In genomic region chr16:21790469-21790868, GRCm38 (mm10) we compare ENCODE assay signal across 27 mouse cellular contexts. TPM values are rescaled to one million over a fixed set of nuclear protein-coding genes. Genes with fewer than 3 reads are reported as not detected.
A peak's percentile ranks its signal among the peaks of the same experiment; 100 is the strongest.
DNase-seq lines count a peak whose midpoint lies in the region; ATAC-seq and TF ChIP-seq lines count a peak whose summit lies in the region.
"Had no signal": no experiment of that assay in that cellular context is flagged by ENCODE, and none has a peak within 500 bp of the region (broad histone marks: within the 10 kb centered on the region; RNA-seq: fewer than 3 reads in every experiment).

No protein-coding gene starts in this region.

- 0% methylated on average over 1 of the region's 1 CpGs for WGBS in heart, adult 2 months
- 13% methylated on average over 1 of the region's 1 CpGs for WGBS in heart, embryonic 10.5 days
- WGBS in kidney, embryonic 15.5 days, result 3% methylated on average over 1 of the region's 1 CpGs
- 6% methylated on average over 1 of the region's 1 CpGs for WGBS in stomach, postnatal 0 days

- TF ChIP-seq EP300 in heart, adult 2 months (IDR thresholded peaks at IDR 0.05; ENCODE audit: insufficient read depth, low read depth, low read length), result no peak
- no peak for TF ChIP-seq EP300 in stomach, postnatal 0 days (optimal IDR thresholded peaks at IDR 0.05)

- TF ChIP-seq POLR2A in heart, adult 2 months (IDR thresholded peaks at IDR 0.05; ENCODE audit: insufficient read depth, low read depth, low read length), result no peak

- H3K9ac ChIP-seq in heart, adult 2 months (ENCODE audit: low read depth, low read length), result no peak overlapping the region
- H3K9ac ChIP-seq in kidney, embryonic 15.5 days, result no peak overlapping the region
- no peak overlapping the region for H3K9ac ChIP-seq in stomach, postnatal 0 days (ENCODE audit: low read length)
- H3K9ac ChIP-seq: embryonic facial prominence, embryonic 13.5 days; forebrain, embryonic 13.5 days; midbrain, embryonic 12.5 days; neural tube, embryonic 15.5 days; stomach, embryonic 15.5 days had no signal

- DNase-seq in heart, adult 2 months, result no peak
- DNase-seq in heart, embryonic 10.5 days (ENCODE audit: low spot score), result no peak
- DNase-seq in kidney, postnatal 14 days, result peak; percentile 29
- no peak for DNase-seq in stomach, postnatal 0 days (ENCODE audit: low spot score)
- no peak for DNase-seq in left cerebral cortex, postnatal 25 days (ENCODE audit: low spot score in 2 of 2)
- DNase-seq: adrenal gland, adult 2 months; cerebellum, adult 18-20 months; cerebellum, postnatal 25 days; gastrocnemius, adult 2 months; heart, postnatal 10 days; lung, adult 18-20 months; right cerebral cortex, adult 18-20 months; right cerebral cortex, postnatal 4 days; thymus, adult 18-20 months; thymus, postnatal 4 days had no signal

- no peak overlapping the region for H3K4me3 ChIP-seq in heart, adult 2 months
- H3K4me3 ChIP-seq in heart, embryonic 10.5 days, result no peak overlapping the region
- no peak overlapping the region for H3K4me3 ChIP-seq in kidney, embryonic 15.5 days (replicated peaks)
- H3K4me3 ChIP-seq in brown adipose tissue, adult 24 weeks (ENCODE audit: insufficient read depth, low read depth, low read length), result no peak overlapping the region
- H3K4me3 ChIP-seq in stomach, postnatal 0 days (ENCODE audit: low read depth, low read length), result no peak overlapping the region
- H3K4me3 ChIP-seq: embryonic facial prominence, embryonic 13.5 days; erythroblast, embryonic 14.5 days; forebrain, embryonic 13.5 days; gastrocnemius, adult 2 months; hindbrain, embryonic 10.5 days; midbrain, embryonic 12.5 days; neural tube, embryonic 15.5 days; stomach, embryonic 15.5 days had no signal

- no peak overlapping the region for H3K27ac ChIP-seq in heart, adult 2 months
- H3K27ac ChIP-seq in heart, embryonic 10.5 days, result no peak overlapping the region
- no peak overlapping the region for H3K27ac ChIP-seq in kidney, embryonic 15.5 days
- peak overlapping the region; percentile 46; the same call in 1 of the 2 replicates for H3K27ac ChIP-seq in brown adipose tissue, adult 24 weeks (replicated peaks; ENCODE audit: low read depth, low read length)
- H3K27ac ChIP-seq in stomach, postnatal 0 days (replicated peaks), result no peak overlapping the region
- H3K27ac ChIP-seq: embryonic facial prominence, embryonic 13.5 days; forebrain, embryonic 13.5 days; gastrocnemius, adult 2 months; hindbrain, embryonic 10.5 days; midbrain, embryonic 12.5 days; neural tube, embryonic 15.5 days; stomach, embryonic 15.5 days had no signal

- TF ChIP-seq CTCF in heart, adult 2 months (IDR thresholded peaks at IDR 0.05), result peak; percentile 16; the same call in 1 of the 2 replicates
- TF ChIP-seq CTCF in stomach, postnatal 0 days (IDR thresholded peaks at IDR 0.05; ENCODE audit: low read depth), result peak; percentile 35; the same call in 1 of the 2 replicates

- no peak overlapping the region for H3K4me2 ChIP-seq in kidney, embryonic 15.5 days
- H3K4me2 ChIP-seq in stomach, postnatal 0 days (replicated peaks; ENCODE audit: low read depth), result no peak overlapping the region
- H3K4me2 ChIP-seq: embryonic facial prominence, embryonic 13.5 days; forebrain, embryonic 13.5 days; heart, embryonic 11.5 days; midbrain, embryonic 12.5 days; neural tube, embryonic 15.5 days; stomach, embryonic 15.5 days had no signal

- H3K36me3 ChIP-seq in heart, adult 2 months (ENCODE audit: control insufficient read depth, insufficient read depth, low read length), result no peaks in the 10 kb centered on the region
- no peaks in the 10 kb centered on the region for H3K36me3 ChIP-seq in heart, embryonic 10.5 days
- no peaks in the 10 kb centered on the region for H3K36me3 ChIP-seq in kidney, embryonic 15.5 days
- H3K36me3 ChIP-seq in stomach, postnatal 0 days (ENCODE audit: control insufficient read depth, insufficient read depth, low read length), result no peaks in the 10 kb centered on the region
- H3K36me3 ChIP-seq: embryonic facial prominence, embryonic 13.5 days; G1E; hindbrain, embryonic 10.5 days; midbrain, embryonic 12.5 days; neural tube, embryonic 15.5 days; stomach, embryonic 15.5 days had no signal

- ATAC-seq in kidney, embryonic 15.5 days (replicated peaks; ENCODE audit: low FRiP score), result no peak
- ATAC-seq in stomach, postnatal 0 days (ENCODE audit: low FRiP score, low TSS enrichment), result no peak
- ATAC-seq: CD4-positive, CD25-positive, alpha-beta regulatory T cell, adult 4 months; forebrain, embryonic 13.5 days had no signal

- no peaks in the 10 kb centered on the region for H3K27me3 ChIP-seq in heart, adult 2 months (ENCODE audit: control insufficient read depth, insufficient read depth, low read length)
- H3K27me3 ChIP-seq in heart, embryonic 10.5 days (ENCODE audit: insufficient read depth, poor library complexity, severe bottlenecking), result no peaks in the 10 kb centered on the region
- H3K27me3 ChIP-seq in kidney, embryonic 15.5 days, result no peaks in the 10 kb centered on the region
- no peaks in the 10 kb centered on the region for H3K27me3 ChIP-seq in stomach, postnatal 0 days (ENCODE audit: control insufficient read depth, insufficient read depth, low read length)
- H3K27me3 ChIP-seq: embryonic facial prominence, embryonic 13.5 days; forebrain, embryonic 13.5 days; neural tube, embryonic 15.5 days; stomach, embryonic 15.5 days had no signal

- H3K4me1 ChIP-seq in heart, adult 2 months (ENCODE audit: control insufficient read depth, insufficient read depth, low read length), result peaks cover 3% of the 10 kb centered on the region
- H3K4me1 ChIP-seq in heart, embryonic 10.5 days, result peaks cover 21% of the 10 kb centered on the region
- peaks cover 19% of the 10 kb centered on the region for H3K4me1 ChIP-seq in kidney, embryonic 15.5 days
- peaks cover 9% of the 10 kb centered on the region; the same call in 1 of the 2 replicates for H3K4me1 ChIP-seq in brown adipose tissue, adult 24 weeks (ENCODE audit: control insufficient read depth, insufficient read depth, insufficient read length, low read length)
- H3K4me1 ChIP-seq in stomach, postnatal 0 days (replicated peaks; ENCODE audit: control insufficient read depth, insufficient read depth), result 0 out of 2 replicates have a peak, but pooled peaks cover 2% of the 10 kb centered on the region

- intact Hi-C loops in heart, adult 2 months (cut with DNase I), result no loop called here
- intact Hi-C loops in left cerebral cortex, postnatal 25 days (cut with DNase I), result loop anchor here (5.0 kb wide), 1 partner anchor 477 kb away; the partner anchor contains the start of gene Tra2b

- no peaks in the 10 kb centered on the region for H3K79me2 ChIP-seq in heart, adult 2 months (replicated peaks; ENCODE audit: control insufficient read depth, insufficient read depth, low read length)

- no peaks in the 10 kb centered on the region for H3K9me3 ChIP-seq in heart, embryonic 10.5 days
- no peaks in the 10 kb centered on the region for H3K9me3 ChIP-seq in kidney, embryonic 15.5 days (replicated peaks)
- H3K9me3 ChIP-seq in stomach, postnatal 0 days (ENCODE audit: control insufficient read depth, low read length), result no peaks in the 10 kb centered on the region
- H3K9me3 ChIP-seq: embryonic facial prominence, embryonic 13.5 days; forebrain, embryonic 13.5 days; G1E; hindbrain, embryonic 10.5 days; midbrain, embryonic 12.5 days; neural tube, embryonic 15.5 days; stomach, embryonic 15.5 days had no signal

RNA-seq across cellular contexts. Expression of gene Ehhadh, which starts 2.9 kb away (rescaled TPM):
- total RNA-seq in heart, adult 2 months (2021), result 10 to 100 TPM; 13.6 to 16.9 TPM
- 6.6 and 10.7 TPM in 2 replicates for polyA plus RNA-seq in heart, adult 2 months (2012; rRNA removed)
- 2.3 and 3.5 TPM in 2 replicates for polyA plus RNA-seq in heart, embryonic 10.5 days (2016; fragmentation: Nextera tagmentation; extraction: Ambion mirVana)
- 3.0 and 4.0 TPM in 2 replicates for polyA plus RNA-seq in kidney, embryonic 15.5 days (2015; fragmentation: Nextera tagmentation; extraction: Ambion mirVana)
- 21.1 and 47.5 TPM in 2 replicates for polyA plus RNA-seq in brown adipose tissue, adult 24 weeks (2012; ENCODE audit: insufficient read depth, insufficient read length, missing spikeins)
- 29.0 and 30.9 TPM in 2 replicates for polyA plus RNA-seq in stomach, postnatal 0 days (2015; fragmentation: Nextera tagmentation; extraction: Ambion mirVana)
- total RNA-seq in left cerebral cortex, postnatal 25 days (2021), result 1 to 10 TPM; 1.5 to 1.7 TPM

RNA-seq across cellular contexts. Expression of gene Map3k13, which starts 3.7 kb away (rescaled TPM):
- under 1 TPM; 0.96 to 0.97 TPM for total RNA-seq in heart, adult 2 months (2021)
- polyA plus RNA-seq in heart, adult 2 months (2012; rRNA removed), result 0.62 and 1.1 TPM in 2 replicates
- 0.48 and 0.63 TPM in 2 replicates for polyA plus RNA-seq in heart, embryonic 10.5 days (2016; fragmentation: Nextera tagmentation; extraction: Ambion mirVana)
- polyA plus RNA-seq in kidney, embryonic 15.5 days (2015; fragmentation: Nextera tagmentation; extraction: Ambion mirVana), result 0.73 and 0.90 TPM in 2 replicates
- polyA plus RNA-seq in brown adipose tissue, adult 24 weeks (2012; ENCODE audit: insufficient read depth, insufficient read length, missing spikeins), result 0.50 and 0.55 TPM in 2 replicates
- 0.40 and 0.50 TPM in 2 replicates for polyA plus RNA-seq in stomach, postnatal 0 days (2015; fragmentation: Nextera tagmentation; extraction: Ambion mirVana)
- total RNA-seq in left cerebral cortex, postnatal 25 days (2021), result 10 to 100 TPM; 14.7 to 16.0 TPM
